Mouse (Mus musculus) limb, embryonic 10.5 days (tissue): ENCODE data around the gene Sumf1. TPM values are rescaled to one million over a fixed set of nuclear protein-coding genes. Genes with fewer than 3 reads are reported as not detected.

ENCODE experiments used
- DNase-seq: peaks from one replicate; pipeline ENCODE4 v3.0.0-alpha.2; 2017; ENCODE audit warnings: low spot score
- H3K27ac ChIP-seq: fragments of 300-500 bp; sonication (generic); 2 replicates; pipeline ENCODE4 v1.5.1; 2016; ENCODE audit warnings: mild to moderate bottlenecking
- H3K27me3 ChIP-seq: fragments of 300-500 bp; sonication (generic); 2 replicates; pipeline ENCODE4 v1.6.1; 2016; ENCODE audit warnings: low read depth, mild to moderate bottlenecking; ENCODE audit not compliant: poor library complexity, severe bottlenecking
- H3K36me3 ChIP-seq: fragments of 300-500 bp; sonication (generic); 2 replicates; pipeline ENCODE4 v1.6.1; 2016; ENCODE audit warnings: mild to moderate bottlenecking, moderate library complexity
- H3K4me1 ChIP-seq: fragments of 300-500 bp; sonication (generic); 2 replicates; pipeline ENCODE4 v1.6.1; 2016
- H3K4me3 ChIP-seq: fragments of 300-500 bp; sonication (generic); 2 replicates; pipeline ENCODE4 v1.5.1; 2016; ENCODE audit warnings: mild to moderate bottlenecking, moderate library complexity
- H3K9me3 ChIP-seq: fragments of 300-500 bp; sonication (generic); replicated peaks from 2 replicates; pipeline ENCODE4 v1.6.1; 2016; ENCODE audit warnings: mild to moderate bottlenecking
- WGBS: fragments of 180-500 bp; shearing (Covaris S2); methylation state at CpG from one replicate; pipeline ENCODE4 v1.1.7; 2016; 5-methylcytosine and 5-hydroxymethylcytosine counted together
- polyA plus RNA-seq: library from polyadenylated mRNA; unstranded; fragments of >200 nt; fragmentation: Nextera tagmentation; extraction: Ambion mirVana; gene quantifications from 2 replicates; pipeline ENCODE4 v1.2.1, GENCODE M21; 2016

Sumf1 gene
- polyA plus RNA-seq, 1 experiment from 2014 or later, result 14.2 TPM

- Histone ChIP-seq H3K4me3 (no peak overlapping the region), H3K36me3 (no peaks in the 10 kb centered on the region), H3K27ac (no peak overlapping the region), H3K4me1 (no peaks in the 10 kb centered on the region), H3K27me3 (no peaks in the 10 kb centered on the region), H3K9me3 (no peaks in the 10 kb centered on the region)
- 87% methylated on average over 3 of the region's 3 CpGs for WGBS
- DNase-seq, result no peak
Observed at GRCm38 (mm10) chr6:108092646-108093045, 92.7 kb downstream of the Sumf1 start.

- Histone ChIP-seq H3K27ac (no peak overlapping the region), H3K9me3 (no peaks in the 10 kb centered on the region), H3K27me3 (no peaks in the 10 kb centered on the region), H3K36me3 (no peaks in the 10 kb centered on the region), H3K4me3 (no peak overlapping the region), H3K4me1 (no peaks in the 10 kb centered on the region)
- no peak for DNase-seq
- WGBS, result 60% methylated on average over 1 of the region's 1 CpGs
Observed at GRCm38 (mm10) chr6:108091296-108091695, 94.1 kb downstream of the Sumf1 start.

GRCm38 (mm10) chr6:108075857-108076256 is 109.5 kb downstream of the Sumf1 start:
- H3K9me3 ChIP-seq, result no peaks in the 10 kb centered on the region
- no peak for DNase-seq
- H3K4me3 ChIP-seq, result no peak overlapping the region
- peaks cover 4% of the 10 kb centered on the region; the same call in 1 of the 2 replicates for H3K4me1 ChIP-seq
- no peaks in the 10 kb centered on the region for H3K27me3 ChIP-seq
- H3K36me3 ChIP-seq, result peaks cover 16% of the 10 kb centered on the region
- no peak overlapping the region for H3K27ac ChIP-seq
- 94% methylated on average over 7 of the region's 7 CpGs for whole genome bisulfite sequencing

GRCm38 (mm10) chr6:108074624-108075023 is 110.8 kb downstream of the Sumf1 start:
- no peak overlapping the region for H3K4me3 ChIP-seq
- no peaks in the 10 kb centered on the region for H3K9me3 ChIP-seq
- no peaks in the 10 kb centered on the region for H3K4me1 ChIP-seq
- WGBS, result 95% methylated on average over 10 of the region's 10 CpGs
- no peak overlapping the region for H3K27ac ChIP-seq
- no peak for DNase-seq
- H3K27me3 ChIP-seq, result no peaks in the 10 kb centered on the region
- H3K36me3 ChIP-seq, result peaks cover 16% of the 10 kb centered on the region

GRCm38 (mm10) chr6:108073931-108074330 is 111.5 kb downstream of the Sumf1 start:
- DNase-seq, result no peak
- no peaks in the 10 kb centered on the region for H3K4me1 ChIP-seq
- H3K27ac ChIP-seq, result no peak overlapping the region
- peaks cover 16% of the 10 kb centered on the region for H3K36me3 ChIP-seq
- 94% methylated on average over 2 of the region's 2 CpGs for WGBS
- H3K9me3 ChIP-seq, result no peaks in the 10 kb centered on the region
- no peak overlapping the region for H3K4me3 ChIP-seq
- no peaks in the 10 kb centered on the region for H3K27me3 ChIP-seq

- Histone ChIP-seq H3K4me1 (no peaks in the 10 kb centered on the region), H3K27me3 (no peaks in the 10 kb centered on the region), H3K36me3 (peaks cover 16% of the 10 kb centered on the region), H3K9me3 (no peaks in the 10 kb centered on the region), H3K27ac (no peak overlapping the region), H3K4me3 (no peak overlapping the region)
- WGBS, result 81% methylated on average over 5 of the region's 5 CpGs
- DNase-seq, result no peak
Observed at GRCm38 (mm10) chr6:108073071-108073470, 112.3 kb downstream of the Sumf1 start.

GRCm38 (mm10) chr6:108070947-108071346 is 114.4 kb downstream of the Sumf1 start:
- 96% methylated on average over 7 of the region's 7 CpGs for WGBS
- Histone ChIP-seq H3K4me3 (no peak overlapping the region), H3K27ac (no peak overlapping the region), H3K27me3 (no peaks in the 10 kb centered on the region), H3K4me1 (no peaks in the 10 kb centered on the region), H3K36me3 (peaks cover 9% of the 10 kb centered on the region), H3K9me3 (no peaks in the 10 kb centered on the region)
- DNase-seq, result no peak

- DNase-seq, result peak; percentile 66
- Histone ChIP-seq H3K27ac (peak overlapping the region; percentile 91), H3K4me1 (no peaks in the 10 kb centered on the region), H3K27me3 (no peaks in the 10 kb centered on the region), H3K36me3 (no peaks in the 10 kb centered on the region), H3K9me3 (no peaks in the 10 kb centered on the region), H3K4me3 (peak overlapping the region; percentile 63)
- 8% methylated on average over 6 of the region's 6 CpGs for WGBS
Observed at GRCm38 (mm10) chr6:108065583-108065982, 119.8 kb downstream of the Sumf1 start.

- peak; percentile 96 for DNase-seq
- Histone ChIP-seq H3K4me1 (no peaks in the 10 kb centered on the region), H3K27me3 (no peaks in the 10 kb centered on the region), H3K36me3 (no peaks in the 10 kb centered on the region), H3K9me3 (no peaks in the 10 kb centered on the region), H3K4me3 (peak within 1 kb of the TSS; percentile 63), H3K27ac (peak within 1 kb of the TSS; percentile 91)
- under 1% methylated on average over 24 of the region's 24 CpGs for WGBS
Observed at GRCm38 (mm10) chr6:108064918-108065526, 120.4 kb downstream of the Sumf1 start, which contains the start of gene Setmar. Gene Setmar, plus strand, starts transcription at chr6:108065045.

- DNase-seq, result no peak
- Histone ChIP-seq H3K27me3 (no peaks in the 10 kb centered on the region), H3K36me3 (no peaks in the 10 kb centered on the region), H3K9me3 (no peaks in the 10 kb centered on the region), H3K4me3 (no peak overlapping the region), H3K27ac (no peak overlapping the region), H3K4me1 (no peaks in the 10 kb centered on the region)
- WGBS, result 91% methylated on average over 3 of the region's 3 CpGs
Observed at GRCm38 (mm10) chr6:108061121-108061520, 124.3 kb downstream of the Sumf1 start.

- Histone ChIP-seq H3K4me3 (no peak overlapping the region), H3K27ac (no peak overlapping the region), H3K27me3 (no peaks in the 10 kb centered on the region), H3K4me1 (no peaks in the 10 kb centered on the region), H3K36me3 (no peaks in the 10 kb centered on the region), H3K9me3 (no peaks in the 10 kb centered on the region)
- no peak for DNase-seq
- WGBS, result 90% methylated on average over 5 of the region's 5 CpGs
Observed at GRCm38 (mm10) chr6:108058066-108058465, 127.3 kb downstream of the Sumf1 start.

- WGBS, result 72% methylated on average over 4 of the region's 4 CpGs
- DNase-seq, result no peak
- Histone ChIP-seq H3K27me3 (no peaks in the 10 kb centered on the region), H3K4me3 (no peak overlapping the region), H3K27ac (no peak overlapping the region), H3K36me3 (no peaks in the 10 kb centered on the region), H3K9me3 (no peaks in the 10 kb centered on the region), H3K4me1 (no peaks in the 10 kb centered on the region)
Observed at GRCm38 (mm10) chr6:108057353-108057752, 128.0 kb downstream of the Sumf1 start.
